Mouse (Mus musculus): ENCODE measurements around the gene Lsm6.

GRCm38 (mm10) chr8:78771256-78771655 lies 49.7 kb downstream of the Lsm6 start:
- no peak for TF ChIP-seq POLR2A (IDR thresholded peaks at IDR 0.05; ENCODE audit: borderline replicate concordance, insufficient read depth, low read length)
- no peak for TF ChIP-seq CTCF (IDR thresholded peaks at IDR 0.05; ENCODE audit: borderline replicate concordance, insufficient read depth, low read depth, low read length)
